Mouse (Mus musculus): ENCODE results near the gene Ccdc39. TPM values are rescaled to one million over a fixed set of nuclear protein-coding genes. Genes with fewer than 3 reads are reported as not detected.

Ccdc39 gene
- total RNA-seq, 2 experiments from 2014 or later: 0.11 to 0.19 TPM

DNA sequence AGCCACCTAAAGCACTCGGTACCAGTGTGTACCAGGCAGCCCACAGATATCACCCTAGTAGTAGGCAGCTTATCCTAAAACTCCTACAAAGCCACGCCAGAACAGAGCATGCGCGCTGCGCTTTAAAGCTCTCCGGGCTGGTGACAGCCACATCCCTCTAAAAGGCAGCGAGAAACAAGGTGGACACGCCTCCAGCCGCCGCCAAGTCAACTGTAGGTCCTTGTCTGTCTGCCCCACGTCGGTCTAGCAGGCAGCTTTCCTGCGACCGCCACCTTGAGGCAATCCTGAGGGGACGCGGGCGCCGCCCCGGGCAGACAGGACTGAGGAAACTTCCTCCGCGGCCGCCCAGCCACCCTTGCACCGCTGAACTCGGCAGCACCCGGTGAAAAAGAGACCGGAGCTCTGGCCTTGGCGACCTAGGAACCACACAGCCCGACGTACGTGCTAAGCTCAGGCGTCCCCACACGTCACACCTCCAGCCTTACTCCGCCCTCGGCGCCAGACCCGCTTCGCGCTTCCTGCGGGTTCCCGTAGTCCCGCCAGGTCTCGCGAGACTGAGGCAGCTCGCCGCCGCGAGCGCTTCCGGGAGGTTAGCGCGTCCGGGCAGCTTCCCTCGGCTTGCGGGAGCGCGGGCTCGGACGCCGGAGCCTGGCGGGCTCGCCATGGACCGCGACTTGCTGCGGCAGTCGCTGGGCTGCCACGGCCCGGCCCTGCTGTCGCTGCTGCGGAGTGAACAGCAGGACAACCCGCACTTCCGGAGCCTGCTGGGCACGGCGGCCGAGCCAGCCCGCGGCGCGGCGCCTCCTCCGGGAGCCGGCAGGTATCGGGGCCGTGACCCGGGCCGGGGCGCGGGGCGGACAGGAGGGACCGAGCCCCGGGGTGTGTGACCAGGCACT, 44.2 kb downstream of the Ccdc39 start, which contains the start of gene Ttc14:
Gene Ttc14 (plus strand): TSS at position 216 of the 896 bp plus-strand sequence.
- DNase-seq: peak; percentile 99 to 100
- intact Hi-C loops (cut with DNase I): loop anchor here (5.0 to 10.0 kb wide), 2 partner anchors 217 to 1065 kb away; partner anchors contain the start of genes Fxr1, Mrpl47 and Ndufb5

GRCm38 (mm10) chr3:33790975-33791374, 53.1 kb downstream of the Ccdc39 start:
- DNase-seq: no peak
- intact Hi-C loops (cut with DNase I): loop anchor here (5.0 to 10.0 kb wide), 2 partner anchors 484 to 1056 kb away; partner anchors contain the start of genes Mrpl47 and Ndufb5

Other genes with a start within 250 kb of the Ccdc39 start
- 10 to 100 TPM; 17.4 to 19.1 TPM for gene Ttc14, start 44.5 kb downstream of the Ccdc39 start, total RNA-seq (2021)
- gene Fxr1, start 175.6 kb upstream of the Ccdc39 start, total RNA-seq (2021): 100 to 1,000 TPM; 184 to 189 TPM
- 100 to 1,000 TPM; 136 to 140 TPM for gene Dnajc19, start 237.0 kb upstream of the Ccdc39 start, total RNA-seq (2021)